Mouse (Mus musculus) forebrain, embryonic 10.5 days (tissue): ENCODE data around the gene Plekha8. TPM values are rescaled to one million over a fixed set of nuclear protein-coding genes. Genes with fewer than 3 reads are reported as not detected.

ENCODE experiments used
- DNase-seq: peaks from one replicate; pipeline ENCODE4 v3.0.0-alpha.2; 2017; ENCODE audit warnings: low spot score; ENCODE audit errors: extremely low spot score
- H3K27ac ChIP-seq: fragments of 300-500 bp; sonication (generic); 2 replicates; pipeline ENCODE4 v1.5.1; 2016; ENCODE audit warnings: mild to moderate bottlenecking
- H3K27me3 ChIP-seq: fragments of 300-500 bp; sonication (generic); 2 replicates; pipeline ENCODE4 v1.6.1; 2016; ENCODE audit warnings: mild to moderate bottlenecking; ENCODE audit not compliant: poor library complexity, severe bottlenecking
- H3K36me3 ChIP-seq: fragments of 300-500 bp; sonication (generic); replicated peaks from 2 replicates; pipeline ENCODE4 v1.6.1; 2016; ENCODE audit warnings: mild to moderate bottlenecking, moderate library complexity
- H3K4me1 ChIP-seq: fragments of 300-500 bp; sonication (generic); 2 replicates; pipeline ENCODE4 v1.6.1; 2016
- H3K4me3 ChIP-seq: fragments of 300-500 bp; sonication (generic); 2 replicates; pipeline ENCODE4 v1.5.1; 2016; ENCODE audit warnings: mild to moderate bottlenecking, moderate library complexity
- H3K9me3 ChIP-seq: fragments of 300-500 bp; sonication (generic); 2 replicates; pipeline ENCODE4 v1.6.1; 2016; ENCODE audit warnings: mild to moderate bottlenecking, moderate library complexity
- WGBS: fragments of 180-500 bp; shearing (Covaris S2); methylation state at CpG from one replicate; pipeline ENCODE4 v1.1.7; 2016; 5-methylcytosine and 5-hydroxymethylcytosine counted together
- polyA plus RNA-seq: library from polyadenylated mRNA; unstranded; fragments of >200 nt; fragmentation: Nextera tagmentation; extraction: Ambion mirVana; gene quantifications from 2 replicates; pipeline ENCODE4 v1.2.1, GENCODE M21; 2016

Plekha8 gene
- polyA plus RNA-seq, 1 experiment from 2014 or later = 21.6 TPM

DNA sequence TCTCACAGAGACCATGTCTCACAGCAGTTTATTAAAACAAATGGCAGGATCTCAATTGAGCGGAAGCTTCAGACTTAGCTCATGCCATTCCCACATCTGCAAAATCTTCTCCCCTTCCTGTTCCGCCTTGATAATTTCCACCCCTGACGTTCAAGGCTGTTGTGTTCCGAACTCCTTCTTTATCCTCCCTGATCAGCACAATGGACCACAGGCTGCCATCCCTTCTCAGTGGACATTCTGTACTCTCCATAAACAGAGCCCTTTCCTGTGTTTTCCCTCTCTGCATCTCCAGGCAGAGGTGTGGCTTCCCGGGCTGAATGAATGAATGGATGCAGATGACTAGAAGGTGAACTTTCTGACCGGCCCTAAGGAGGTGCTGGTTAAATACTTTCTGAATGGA is 3.1 kb upstream of the Plekha8 start:
- Histone ChIP-seq H3K27me3 (no peaks in the 10 kb centered on the region), H3K27ac (no peak overlapping the region), H3K4me3 (peak overlapping the region; percentile 60), H3K4me1 (peaks cover 63% of the 10 kb centered on the region), H3K36me3 (no peaks in the 10 kb centered on the region), H3K9me3 (no peaks in the 10 kb centered on the region)
- no peak for DNase-seq
- 65% methylated on average over 6 of the region's 6 CpGs for WGBS

DNA sequence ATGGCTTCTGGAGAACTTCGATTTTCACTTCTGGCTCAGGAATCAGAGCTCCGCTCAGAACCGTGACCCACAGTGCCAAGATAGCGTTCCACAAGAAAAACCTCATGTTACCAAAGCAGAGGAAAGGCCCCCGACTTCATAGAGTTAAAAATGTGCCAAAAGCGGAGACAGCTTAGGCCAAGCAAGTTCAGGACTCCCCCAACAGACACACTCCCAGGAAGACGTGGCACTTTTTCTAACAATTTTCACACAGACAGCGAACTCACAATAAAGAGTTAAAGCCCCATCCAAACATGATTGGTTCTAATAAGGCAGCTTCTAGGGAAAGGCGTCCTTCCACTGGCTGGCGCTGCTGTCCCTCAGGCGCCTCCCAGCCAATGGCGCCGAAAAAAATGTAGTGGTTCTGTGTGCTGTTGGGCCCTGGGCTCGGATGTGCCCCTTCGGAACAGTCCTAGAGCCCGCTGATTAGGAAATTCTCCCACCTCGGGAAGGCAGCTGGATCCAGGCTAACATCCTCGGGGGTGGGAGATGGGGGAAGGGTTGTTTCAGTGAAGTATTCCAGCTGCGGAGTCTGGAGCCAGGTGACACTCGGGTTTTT is 1.9 kb upstream of the Plekha8 start:
- Histone ChIP-seq H3K4me1 (peaks cover 70% of the 10 kb centered on the region), H3K27me3 (no peaks in the 10 kb centered on the region), H3K27ac (peak overlapping the region; percentile 86), H3K36me3 (no peaks in the 10 kb centered on the region), H3K4me3 (peak overlapping the region; percentile 60), H3K9me3 (no peaks in the 10 kb centered on the region)
- WGBS = under 1% methylated on average over 20 of the region's 20 CpGs
- peak; percentile 84 for DNase-seq

DNA sequence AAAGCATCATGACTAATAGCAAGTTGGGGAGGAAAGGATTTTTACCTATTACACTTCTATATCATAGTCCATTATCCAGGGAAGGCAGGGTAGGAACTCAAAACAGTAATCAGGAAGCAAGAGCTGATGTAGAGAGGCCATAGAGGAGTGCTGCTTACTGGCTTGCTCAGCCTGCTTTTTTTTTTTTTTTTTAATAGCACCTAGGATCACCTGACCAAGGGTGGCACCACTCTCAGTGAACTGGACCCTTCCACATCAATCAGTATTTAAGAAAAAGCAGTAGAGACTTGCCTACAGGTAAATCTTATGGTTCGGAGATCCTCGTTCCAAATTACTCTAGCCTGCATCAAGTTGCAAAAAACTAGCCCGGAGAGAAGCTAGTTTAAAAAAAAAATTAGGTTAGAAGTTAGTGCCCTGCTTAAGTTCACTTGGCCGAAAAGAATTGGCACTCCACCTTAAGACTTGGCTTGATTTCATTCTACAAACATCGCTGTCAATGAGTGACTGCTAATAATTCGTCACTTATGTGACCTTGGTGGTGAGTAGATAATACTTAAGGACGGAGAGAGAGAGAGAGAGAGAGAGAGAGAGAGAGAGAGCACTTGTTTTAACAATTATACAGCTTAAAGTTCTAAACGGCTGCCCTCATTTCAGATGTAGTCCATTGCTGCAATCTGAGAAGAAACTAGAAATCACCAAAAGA is 994 bp upstream of the Plekha8 start:
- no peaks in the 10 kb centered on the region for H3K36me3 ChIP-seq
- no peaks in the 10 kb centered on the region for H3K9me3 ChIP-seq
- H3K4me1 ChIP-seq = peaks cover 65% of the 10 kb centered on the region
- H3K4me3 ChIP-seq = peak overlapping the region; percentile 90
- no peak for DNase-seq
- 57% methylated on average over 8 of the region's 8 CpGs for WGBS
- H3K27ac ChIP-seq = peak overlapping the region; percentile 86
- H3K27me3 ChIP-seq = no peaks in the 10 kb centered on the region

DNA sequence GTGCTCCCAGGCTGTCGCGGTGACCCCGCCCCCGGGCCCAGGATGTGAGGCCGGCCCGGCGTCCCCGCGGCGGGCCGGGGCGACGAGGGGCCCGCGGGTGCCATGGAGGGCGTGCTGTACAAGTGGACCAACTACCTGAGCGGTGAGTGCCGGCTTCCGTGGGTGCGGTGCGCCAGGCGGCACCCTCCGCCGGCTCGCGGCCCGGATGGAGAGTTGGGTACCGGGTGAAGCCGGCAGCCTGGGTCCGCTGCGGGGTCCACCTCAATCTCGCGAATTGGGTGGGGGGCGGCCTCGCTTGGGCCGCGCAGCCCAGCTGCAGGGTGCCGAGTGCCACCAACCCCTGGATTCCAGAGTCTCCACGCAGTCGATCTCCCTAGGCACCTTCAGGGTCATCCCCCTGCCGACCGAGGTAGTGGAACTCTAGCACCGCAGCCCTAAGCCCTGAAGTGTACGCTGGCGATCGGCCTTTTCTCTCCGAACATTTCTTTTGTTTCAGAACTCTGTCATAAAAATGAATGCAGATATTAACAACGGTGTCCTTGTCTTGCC is 493 bp downstream of the Plekha8 start:
- Histone ChIP-seq H3K27ac (peak overlapping the region; percentile 92), H3K4me1 (peaks cover 61% of the 10 kb centered on the region), H3K4me3 (peak overlapping the region; percentile 90), H3K36me3 (no peaks in the 10 kb centered on the region), H3K27me3 (no peaks in the 10 kb centered on the region), H3K9me3 (no peaks in the 10 kb centered on the region)
- DNase-seq = no peak
- WGBS = under 1% methylated on average over 48 of the region's 48 CpGs

DNA sequence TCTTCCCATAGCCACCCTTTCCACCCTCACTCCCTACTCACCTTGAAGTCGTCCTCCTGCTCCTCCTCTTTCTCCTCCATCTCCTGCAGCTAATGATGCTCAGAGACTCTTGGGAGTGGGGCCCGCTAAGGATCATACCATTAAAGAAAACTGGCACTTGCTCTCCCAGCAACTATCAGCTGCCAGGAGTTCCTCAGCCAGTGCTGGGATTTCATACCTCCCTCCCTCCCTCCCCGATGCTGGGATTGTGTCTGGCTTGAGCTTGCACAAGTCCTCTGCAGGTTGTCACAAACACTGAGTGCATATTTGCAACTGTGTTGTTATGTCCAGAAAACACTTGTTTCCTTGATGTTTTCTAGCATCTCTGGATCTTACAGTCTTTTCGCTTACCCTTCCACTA is 2.3 kb downstream of the Plekha8 start, which contains the start of gene Fkbp14:
Fkbp14 (minus strand) TSS at position 101 of the 400 bp plus-strand sequence.
- H3K9me3 ChIP-seq = no peaks in the 10 kb centered on the region
- H3K4me3 ChIP-seq = peak within 1 kb of the TSS; percentile 90
- peaks cover 45% of the 10 kb centered on the region for H3K4me1 ChIP-seq
- no peak within 1 kb of the TSS for H3K27ac ChIP-seq
- H3K36me3 ChIP-seq = no peaks in the 10 kb centered on the region
- no peak for DNase-seq
- WGBS = 82% methylated on average over 4 of the region's 4 CpGs
- H3K27me3 ChIP-seq = no peaks in the 10 kb centered on the region

DNA sequence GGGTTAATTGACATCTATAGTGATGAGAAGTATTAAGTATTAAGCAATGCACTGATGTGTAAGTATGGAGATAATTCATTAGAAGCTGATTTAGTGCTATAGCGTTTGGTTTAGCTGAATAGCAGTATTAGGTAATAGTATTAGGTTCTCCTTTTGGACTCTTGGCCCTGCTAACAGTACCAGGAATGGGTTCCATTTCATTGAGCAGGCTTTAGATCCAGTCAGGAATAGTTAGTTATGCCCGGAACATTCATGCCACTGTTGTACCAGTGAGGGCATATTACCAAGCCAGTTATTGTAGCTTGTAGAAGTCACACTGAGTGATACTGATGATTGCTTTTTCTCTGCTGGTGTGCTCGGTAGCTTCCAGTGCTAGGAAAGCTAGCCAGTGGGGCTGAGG is 2.8 kb downstream of the Plekha8 start:
- H3K36me3 ChIP-seq = no peaks in the 10 kb centered on the region; the same call in 1 of the 2 replicates
- 90% methylated on average over 3 of the region's 3 CpGs for WGBS
- no peak overlapping the region for H3K4me3 ChIP-seq

DNA sequence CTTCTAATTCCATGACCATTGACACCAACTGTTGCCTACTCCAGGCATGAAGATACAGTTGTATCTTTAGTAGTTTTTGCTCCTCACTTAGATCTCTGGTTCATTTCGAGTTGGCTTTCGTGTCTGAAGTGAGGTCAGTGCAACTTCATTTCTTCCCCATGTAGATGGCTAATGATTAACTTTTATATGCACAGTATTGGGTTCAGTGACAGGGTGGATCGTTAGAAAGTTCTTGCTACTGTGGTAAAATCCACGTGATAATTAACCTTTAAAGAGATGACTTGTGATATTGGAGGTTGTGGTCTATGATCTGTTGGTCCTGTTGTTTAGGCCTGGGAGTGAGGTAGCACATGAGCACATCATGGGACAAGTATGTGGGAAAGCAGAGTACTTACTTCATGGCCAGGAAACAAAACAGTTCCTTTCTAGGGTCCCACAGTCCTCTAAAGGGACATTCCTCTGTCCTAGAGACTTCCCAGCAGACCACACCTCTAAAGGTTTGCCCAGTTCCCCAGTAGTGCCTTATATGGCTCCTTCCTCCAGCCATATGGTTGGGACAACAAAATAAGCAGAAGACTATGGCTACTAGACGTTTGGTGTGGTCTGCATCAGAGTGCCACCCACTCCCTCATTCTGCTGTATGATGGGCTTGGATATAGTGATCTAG is 5.9 kb downstream of the Plekha8 start:
- WGBS = 89% methylated on average over 5 of the region's 5 CpGs

More for the DNA sequence above, 2.8 kb downstream of the Plekha8 start:
- H3K27me3 ChIP-seq = no peaks in the 10 kb centered on the region
- H3K27ac ChIP-seq = no peak overlapping the region
- DNase-seq = no peak
- no peaks in the 10 kb centered on the region for H3K9me3 ChIP-seq
- H3K4me1 ChIP-seq = peaks cover 40% of the 10 kb centered on the region

DNA sequence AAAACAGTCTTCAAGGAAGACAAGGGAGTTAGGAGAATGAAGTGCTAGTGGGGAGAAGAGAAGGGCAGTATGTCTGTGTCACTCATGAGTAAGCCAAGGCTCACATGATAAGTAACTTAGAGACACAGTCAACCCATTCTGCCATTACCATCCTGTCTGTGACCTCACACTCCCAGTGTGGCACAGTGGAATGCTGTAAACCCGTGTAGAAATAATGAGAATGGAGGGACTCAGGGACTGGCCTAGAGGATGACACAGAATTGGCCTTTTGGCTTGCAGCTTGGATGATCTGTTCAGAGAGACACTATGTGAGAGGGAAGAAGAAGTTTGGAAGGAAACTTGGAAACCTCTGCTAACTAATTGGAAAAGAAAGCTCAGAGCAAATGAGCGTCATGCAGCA is 8.0 kb downstream of the Plekha8 start:
- H3K4me3 ChIP-seq = no peak overlapping the region
- peaks cover 12% of the 10 kb centered on the region for H3K36me3 ChIP-seq
- no peaks in the 10 kb centered on the region for H3K4me1 ChIP-seq
- WGBS = 91% methylated on average over 2 of the region's 2 CpGs
- H3K27me3 ChIP-seq = no peaks in the 10 kb centered on the region
- no peak overlapping the region for H3K27ac ChIP-seq
- H3K9me3 ChIP-seq = peaks cover 3% of the 10 kb centered on the region; the same call in 1 of the 2 replicates
- DNase-seq = no peak

More for the DNA sequence above, 5.9 kb downstream of the Plekha8 start:
- H3K4me3 ChIP-seq = no peak overlapping the region
- no peaks in the 10 kb centered on the region; the same call in 1 of the 2 replicates for H3K9me3 ChIP-seq
- H3K27me3 ChIP-seq = no peaks in the 10 kb centered on the region
- no peak overlapping the region for H3K27ac ChIP-seq
- H3K4me1 ChIP-seq = peaks cover 16% of the 10 kb centered on the region
- H3K36me3 ChIP-seq = peaks cover 6% of the 10 kb centered on the region
- DNase-seq = no peak

DNA sequence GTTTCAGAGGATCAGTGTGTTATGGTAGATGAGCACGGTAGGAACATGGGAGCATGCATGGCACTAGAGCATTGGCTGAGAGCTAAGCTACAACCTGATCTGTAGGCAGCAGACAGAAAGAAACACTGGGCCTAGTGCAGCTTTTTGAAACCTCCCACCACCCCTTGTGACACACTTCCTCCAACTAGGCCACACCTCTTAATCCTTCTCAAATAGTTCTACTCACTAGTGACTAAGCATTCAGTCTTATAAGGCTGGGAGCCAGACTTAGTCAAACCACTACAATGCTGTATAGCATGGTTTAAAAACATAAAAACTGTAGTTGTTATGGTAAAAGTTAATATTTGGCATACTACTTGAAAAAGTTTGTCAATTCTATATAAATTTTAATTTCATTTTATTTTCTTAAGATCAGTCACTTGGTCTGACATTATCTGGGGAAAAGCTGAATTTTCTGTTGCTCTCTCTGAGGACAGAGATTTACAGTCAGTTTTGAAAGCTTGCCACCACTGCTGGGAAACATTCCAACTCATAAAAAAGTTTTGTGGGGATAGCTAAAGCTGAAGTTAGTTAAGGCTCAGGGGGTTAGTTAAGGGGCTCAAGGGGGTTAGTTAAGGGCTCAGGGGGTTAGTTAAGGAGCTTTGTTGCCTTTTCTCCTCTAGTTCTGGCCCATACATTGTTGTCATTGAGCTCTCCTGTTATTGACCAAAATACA is 9.2 kb downstream of the Plekha8 start:
- no peaks in the 10 kb centered on the region for H3K27me3 ChIP-seq
- H3K4me1 ChIP-seq = no peaks in the 10 kb centered on the region
- no peak overlapping the region for H3K27ac ChIP-seq
- no peak for DNase-seq
- peaks cover 9% of the 10 kb centered on the region; the same call in 1 of the 2 replicates for H3K9me3 ChIP-seq
- no peak overlapping the region for H3K4me3 ChIP-seq
- peaks cover 22% of the 10 kb centered on the region for H3K36me3 ChIP-seq
- WGBS = 88% methylated on average over 1 of the region's 1 CpGs

DNA sequence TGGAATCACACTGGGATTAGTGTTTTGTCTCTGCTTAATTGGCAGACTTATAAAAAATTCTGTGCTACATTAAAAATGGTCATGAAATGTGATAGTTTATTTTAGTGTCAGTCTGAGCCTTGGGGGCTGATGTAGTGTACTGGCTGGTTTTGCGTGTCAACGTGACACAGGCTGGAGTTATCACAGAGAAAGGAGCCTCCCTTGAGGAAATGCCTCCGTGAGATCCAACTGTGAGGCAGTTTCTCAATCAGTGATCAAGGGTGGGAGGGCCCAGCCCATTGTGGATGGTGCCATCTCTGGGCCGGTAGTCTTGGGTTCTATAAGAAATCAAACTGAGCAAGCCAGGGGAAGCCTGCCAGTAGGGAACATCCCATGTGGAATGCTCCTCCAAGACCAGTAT is 11.3 kb downstream of the Plekha8 start:
- H3K9me3 ChIP-seq = peaks cover 15% of the 10 kb centered on the region; the same call in 1 of the 2 replicates
- H3K27me3 ChIP-seq = no peaks in the 10 kb centered on the region
- no peak overlapping the region for H3K27ac ChIP-seq
- no peak for DNase-seq
- 80% methylated on average over 4 of the region's 4 CpGs for WGBS
- H3K36me3 ChIP-seq = peaks cover 28% of the 10 kb centered on the region
- no peaks in the 10 kb centered on the region for H3K4me1 ChIP-seq
- no peak overlapping the region for H3K4me3 ChIP-seq

DNA sequence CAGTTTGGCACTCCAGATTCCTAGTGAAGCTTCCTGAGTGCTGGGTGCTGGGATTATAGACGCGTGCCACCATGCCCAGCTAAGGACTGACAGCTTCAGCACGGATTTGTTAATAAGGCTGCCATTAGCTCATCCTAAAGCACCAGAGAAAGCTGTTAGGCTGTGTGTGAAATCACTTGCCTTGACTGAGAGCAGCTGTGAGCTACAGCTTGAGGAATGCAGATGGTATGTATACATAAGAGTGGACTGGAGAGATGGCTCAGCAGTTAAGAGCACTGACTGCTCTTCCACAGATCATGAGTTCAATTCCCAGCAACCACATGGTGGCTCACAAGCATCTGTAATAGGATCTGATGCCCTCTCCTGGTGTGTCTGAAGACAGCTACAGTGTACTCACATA is 22.5 kb downstream of the Plekha8 start:
- whole genome bisulfite sequencing = 88% methylated on average over 3 of the region's 3 CpGs
- Histone ChIP-seq H3K27ac (no peak overlapping the region), H3K4me3 (no peak overlapping the region), H3K36me3 (peaks cover 23% of the 10 kb centered on the region), H3K27me3 (no peaks in the 10 kb centered on the region), H3K9me3 (no peaks in the 10 kb centered on the region), H3K4me1 (no peaks in the 10 kb centered on the region)
- DNase-seq = no peak

DNA sequence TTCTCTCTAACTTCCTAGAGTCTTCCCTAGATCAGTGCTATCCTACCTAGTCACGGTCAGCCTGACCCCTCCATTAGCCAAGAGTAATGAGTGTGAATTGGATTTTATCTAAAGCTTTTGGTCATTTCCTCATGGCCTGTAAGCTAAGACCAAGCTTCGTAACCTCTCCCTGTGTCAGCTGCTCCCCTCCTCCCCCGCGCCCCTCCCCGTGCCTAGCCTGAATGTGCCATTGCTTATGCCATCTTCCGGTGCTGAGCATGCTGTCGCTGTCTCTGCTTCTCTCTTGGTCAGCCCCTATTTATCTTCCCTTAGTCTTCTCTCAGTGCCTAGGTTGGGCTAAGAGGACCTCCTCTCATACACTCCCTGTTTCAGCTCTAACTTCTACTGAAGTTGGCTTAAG is 24.6 kb downstream of the Plekha8 start:
- H3K4me3 ChIP-seq = no peak overlapping the region
- H3K27me3 ChIP-seq = no peaks in the 10 kb centered on the region
- H3K9me3 ChIP-seq = no peaks in the 10 kb centered on the region
- peaks cover 37% of the 10 kb centered on the region for H3K36me3 ChIP-seq
- H3K4me1 ChIP-seq = no peaks in the 10 kb centered on the region
- 92% methylated on average over 7 of the region's 7 CpGs for WGBS
- DNase-seq = no peak
- no peak overlapping the region for H3K27ac ChIP-seq
